Mouse (Mus musculus) liver, adult 2 months (tissue): Measurements from ENCODE around the gene Amt. TPM values are rescaled to one million over a fixed set of nuclear protein-coding genes. Genes with fewer than 3 reads are reported as not detected.
A peak's percentile ranks its signal among the peaks of the same experiment; 100 is the strongest.

Source experiments
- DNase-seq: peaks from one replicate; pipeline ENCODE4 v3.0.0-alpha.2; 2011; ENCODE audit warnings: low read depth, low spot score; ENCODE audit errors: extremely low read depth
- H3K27ac ChIP-seq: fragments of 200-500 bp; replicated peaks from 2 replicates; pipeline ENCODE4 v1.5.1; 2012; ENCODE audit warnings: low read depth, mild to moderate bottlenecking, control low read depth, inconsistent platforms, low read length; ENCODE audit not compliant: insufficient read depth
- H3K27me3 ChIP-seq: fragments of 200-500 bp; 2 replicates; pipeline ENCODE4 v1.6.1; 2012; ENCODE audit warnings: mild to moderate bottlenecking, moderate library complexity, low read length, inconsistent platforms; ENCODE audit not compliant: control insufficient read depth, insufficient read depth
- H3K36me3 ChIP-seq: fragments of 200-500 bp; 2 replicates; pipeline ENCODE4 v1.6.1; 2012; ENCODE audit warnings: low read length, inconsistent platforms; ENCODE audit not compliant: control insufficient read depth, insufficient read depth
- H3K4me1 ChIP-seq: fragments of 200-500 bp; 2 replicates; pipeline ENCODE4 v1.6.1; 2011; ENCODE audit warnings: low read length; ENCODE audit not compliant: control insufficient read depth, insufficient read depth
- H3K4me3 ChIP-seq: fragments of 200-500 bp; 2 replicates; pipeline ENCODE4 v1.5.1; 2011; ENCODE audit warnings: low read depth, mild to moderate bottlenecking, control low read depth, low read length, moderate library complexity; ENCODE audit not compliant: insufficient read depth
- H3K79me2 ChIP-seq: fragments of 200-500 bp; 2 replicates; pipeline ENCODE4 v1.6.1; 2012; ENCODE audit warnings: inconsistent platforms, mild to moderate bottlenecking, low read length, moderate library complexity; ENCODE audit not compliant: control insufficient read depth, insufficient read depth
- H3K9ac ChIP-seq: fragments of 200-500 bp; 2 replicates; pipeline ENCODE4 v1.6.1; 2012; ENCODE audit warnings: low read depth, mild to moderate bottlenecking, control low read depth, inconsistent platforms, low read length
- CTCF ChIP-seq: fragments of 200-500 bp; IDR thresholded peaks from 2 replicates; pipeline ENCODE4 v1.5.1; 2011; ENCODE audit warnings: low read depth, low read length, control low read depth
- POLR2A ChIP-seq: fragments of 200-500 bp; IDR thresholded peaks from 2 replicates; pipeline ENCODE4 v1.6.1; 2011; ENCODE audit warnings: low read length, control low read depth; ENCODE audit not compliant: insufficient read depth; ENCODE audit errors: extremely low read depth
- WGBS: fragments of 180-500 bp; shearing (Covaris S2); methylation state at CpG from one replicate; pipeline ENCODE4 v1.1.7; 2018; 5-methylcytosine and 5-hydroxymethylcytosine counted together
- polyA plus RNA-seq: library from polyadenylated mRNA; depleted of rRNA; stranded (reverse); fragments of >200 nt; gene quantifications from 2 replicates; pipeline ENCODE4 v1.2.3, GENCODE M21; 2012
- total RNA-seq: library from RNA; depleted of rRNA; stranded (reverse); fragments of >200 nt; gene quantifications from 2 replicates; pipeline ENCODE4 v1.2.3, GENCODE M21; 2014

The Amt gene
- total and polyA plus RNA-seq, 2 experiments, result 45.8 to 66.6 TPM

DNA sequence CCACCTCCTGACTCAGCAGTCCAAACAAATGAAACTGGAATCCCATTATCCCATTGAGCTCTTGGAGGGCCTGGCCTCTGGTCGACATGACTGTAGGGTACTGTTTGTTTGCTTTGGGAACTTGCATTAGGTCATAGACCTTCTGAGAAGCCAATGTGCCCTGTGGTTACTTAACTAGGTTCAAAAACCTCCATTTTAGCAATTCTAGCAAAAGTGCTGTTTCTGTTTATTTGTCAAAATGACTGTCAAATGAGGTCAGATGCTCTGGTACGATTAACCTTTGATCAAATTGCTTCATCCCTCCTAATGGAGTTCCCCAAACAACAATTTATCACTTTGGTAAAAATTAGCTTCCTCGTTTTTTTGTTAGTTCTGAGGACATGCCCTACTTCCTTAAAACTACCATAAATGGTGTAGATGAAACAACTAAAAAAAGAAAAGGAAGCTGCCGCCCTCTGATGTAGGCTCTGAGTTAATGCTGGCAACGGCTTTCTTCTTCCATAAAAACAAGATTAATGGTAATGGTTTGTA lies 45.7 kb downstream of the Amt start:
- H3K27me3 ChIP-seq, result no peaks in the 10 kb centered on the region
- H3K4me3 ChIP-seq, result no peak overlapping the region
- H3K79me2 ChIP-seq, result peaks cover 4% of the 10 kb centered on the region; the same call in 1 of the 2 replicates
- no peak for TF ChIP-seq POLR2A
- no peak for TF ChIP-seq CTCF
- under 1% methylated on average over 5 of the region's 5 CpGs for WGBS
- peak overlapping the region; percentile 99 for H3K27ac ChIP-seq
- DNase-seq, result peak; percentile 100
- no peak overlapping the region for H3K9ac ChIP-seq
- H3K36me3 ChIP-seq, result peaks cover 12% of the 10 kb centered on the region
- peaks cover 25% of the 10 kb centered on the region for H3K4me1 ChIP-seq

DNA sequence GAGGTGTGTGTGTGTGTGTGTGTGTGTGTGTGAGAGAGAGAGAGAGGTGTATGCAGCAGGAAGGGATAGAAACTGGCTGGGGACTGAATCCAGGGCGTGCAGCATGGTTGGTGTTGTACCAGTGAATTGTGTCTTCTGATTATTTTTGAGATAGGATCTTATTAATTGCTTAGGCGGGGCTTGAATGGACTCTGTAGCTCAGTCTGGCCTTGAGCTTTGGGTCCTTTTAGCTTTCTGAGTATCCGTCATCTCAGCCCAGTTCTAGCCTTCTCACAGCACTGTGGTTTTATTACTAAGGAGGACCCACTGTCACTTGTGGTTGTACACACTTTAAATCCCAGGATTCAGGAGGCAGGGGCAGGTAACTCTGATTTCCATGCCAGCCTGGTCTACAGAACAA lies 46.7 kb downstream of the Amt start:
- TF ChIP-seq POLR2A, result no peak
- TF ChIP-seq CTCF, result no peak
- peaks cover 4% of the 10 kb centered on the region; the same call in 1 of the 2 replicates for H3K79me2 ChIP-seq
- no peak overlapping the region for H3K4me3 ChIP-seq
- H3K27ac ChIP-seq, result peak overlapping the region; percentile 90
- H3K27me3 ChIP-seq, result no peaks in the 10 kb centered on the region
- peaks cover 10% of the 10 kb centered on the region for H3K36me3 ChIP-seq
- peaks cover 25% of the 10 kb centered on the region for H3K4me1 ChIP-seq
- peak overlapping the region; percentile 54 for H3K9ac ChIP-seq
- 36% methylated on average over 3 of the region's 3 CpGs for WGBS
- peak; percentile 68 for DNase-seq

DNA sequence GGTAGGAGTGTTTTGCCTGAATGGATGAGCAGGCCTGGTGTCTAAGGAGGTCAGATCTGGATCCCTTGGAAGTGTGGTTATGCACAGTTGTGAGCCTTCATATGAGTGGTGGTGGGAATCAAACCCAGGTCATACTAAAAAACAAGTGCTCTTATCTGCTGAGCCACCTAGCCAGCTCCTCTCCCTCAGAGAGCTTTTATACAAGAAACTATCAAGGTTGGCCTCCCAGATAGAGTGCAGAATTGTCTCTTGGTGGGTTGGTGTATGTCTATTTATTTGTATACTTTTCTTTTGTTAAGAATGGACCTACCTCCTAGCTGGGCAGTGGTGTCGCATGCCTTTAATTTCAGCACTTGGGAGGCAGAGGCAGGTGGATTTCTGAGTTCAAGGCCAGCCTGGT lies 47.2 kb downstream of the Amt start:
- Histone ChIP-seq H3K27me3 (no peaks in the 10 kb centered on the region), H3K79me2 (peaks cover 4% of the 10 kb centered on the region; the same call in 1 of the 2 replicates), H3K9ac (no peak overlapping the region), H3K4me3 (no peak overlapping the region), H3K27ac (peak overlapping the region; percentile 90), H3K4me1 (peaks cover 24% of the 10 kb centered on the region), H3K36me3 (peaks cover 10% of the 10 kb centered on the region)
- DNase-seq, result no peak
- WGBS, result 21% methylated on average over 1 of the region's 1 CpGs
- TF ChIP-seq POLR2A, result no peak
- TF ChIP-seq CTCF, result no peak

DNA sequence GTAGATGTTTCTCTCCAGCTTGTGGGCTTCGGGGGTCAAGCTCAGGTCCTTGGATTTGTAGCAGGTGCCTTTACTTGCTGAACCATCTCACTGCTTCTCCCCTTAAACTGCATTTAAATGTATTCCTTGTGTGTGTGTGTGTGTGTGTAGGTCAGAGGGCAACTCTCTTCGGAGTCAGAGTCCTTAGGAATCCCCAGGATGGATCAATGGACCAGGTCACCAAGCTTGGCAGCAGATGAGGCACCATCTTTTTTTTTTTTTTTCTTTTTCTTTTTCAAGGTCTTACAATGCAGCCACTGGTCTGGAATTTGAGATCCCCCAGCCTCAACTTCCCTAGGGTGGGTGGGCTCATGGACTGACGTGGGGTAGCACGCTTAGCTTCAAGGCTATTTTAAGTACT lies 47.8 kb downstream of the Amt start:
- Histone ChIP-seq H3K4me1 (peaks cover 24% of the 10 kb centered on the region), H3K79me2 (peaks cover 10% of the 10 kb centered on the region; the same call in 1 of the 2 replicates), H3K27ac (peak overlapping the region; percentile 90), H3K4me3 (no peak overlapping the region), H3K36me3 (peaks cover 10% of the 10 kb centered on the region), H3K27me3 (no peaks in the 10 kb centered on the region), H3K9ac (no peak overlapping the region)
- TF ChIP-seq POLR2A (no peak), CTCF (no peak)
- peak; percentile 92 for DNase-seq
- WGBS, result 37% methylated on average over 4 of the region's 4 CpGs

DNA sequence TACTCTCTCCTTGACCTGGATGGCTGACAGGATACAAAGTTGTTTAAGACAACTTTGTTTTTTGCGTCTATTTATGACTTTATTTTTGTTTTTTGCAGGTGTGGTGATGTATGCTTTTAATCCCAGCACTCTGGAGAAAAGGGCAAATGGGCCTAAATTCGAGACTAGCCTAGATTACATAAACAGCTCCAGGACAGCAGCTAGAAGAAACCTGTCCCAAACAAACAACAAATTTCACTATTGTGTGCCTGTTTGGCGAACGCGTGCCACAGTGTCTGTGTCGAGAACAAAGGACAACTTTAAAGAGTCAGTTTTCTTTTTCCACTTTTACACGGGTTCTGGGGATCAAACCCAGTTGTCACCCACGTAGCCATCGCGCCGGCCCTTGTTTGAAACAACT lies 50.4 kb downstream of the Amt start:
- Histone ChIP-seq H3K36me3 (peaks cover 13% of the 10 kb centered on the region), H3K4me1 (peaks cover 24% of the 10 kb centered on the region), H3K9ac (peak overlapping the region; percentile 77), H3K27ac (peak overlapping the region; percentile 87), H3K27me3 (no peaks in the 10 kb centered on the region), H3K4me3 (peak overlapping the region; percentile 98), H3K79me2 (peaks cover 15% of the 10 kb centered on the region; the same call in 1 of the 2 replicates)
- peak; percentile 74 for DNase-seq
- 1% methylated on average over 11 of the region's 11 CpGs for WGBS
- TF ChIP-seq POLR2A, result no peak
- no peak for TF ChIP-seq CTCF

DNA sequence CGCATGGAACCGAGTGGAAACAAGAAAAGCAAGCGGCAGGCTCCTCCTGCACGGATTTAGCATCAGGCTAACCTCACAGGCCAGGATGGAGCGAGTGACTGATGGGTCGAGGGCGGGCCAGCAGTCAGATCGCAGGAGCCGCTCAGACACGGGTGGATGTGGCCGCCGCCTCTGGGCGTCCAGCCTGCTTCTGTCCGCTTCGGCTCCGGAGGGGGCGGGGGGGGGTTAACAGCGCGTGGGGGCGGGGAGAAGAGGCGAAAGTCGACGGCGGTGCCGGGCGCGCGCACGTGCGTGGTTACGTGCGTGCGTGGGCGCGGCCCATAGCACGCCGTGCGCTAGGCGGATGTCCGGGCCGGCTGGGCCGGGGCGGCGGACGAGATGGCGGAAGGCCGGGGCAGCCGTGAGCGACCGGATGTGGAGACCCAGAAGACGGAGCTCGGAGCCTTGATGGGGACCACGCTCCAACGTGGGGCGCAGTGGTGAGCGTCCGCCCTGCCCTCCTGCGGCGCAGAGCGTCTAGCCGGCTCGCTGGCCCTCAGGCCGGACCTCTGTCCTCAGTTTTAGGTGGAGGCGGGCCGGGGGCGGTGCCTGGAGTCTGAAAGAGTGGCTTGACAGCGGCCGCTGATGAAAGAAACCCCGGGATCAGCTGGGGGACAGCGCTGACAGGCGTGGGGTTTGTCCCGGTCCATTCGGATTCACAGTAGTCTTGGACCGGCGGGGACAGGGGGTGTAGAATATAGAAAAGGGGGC lies 51.1 kb downstream of the Amt start, which contains the start of gene Usp4:
Gene Usp4, plus strand, starts transcription at position 314 of the 750 bp plus-strand sequence.
- Histone ChIP-seq H3K4me3 (peak within 1 kb of the TSS; percentile 98), H3K79me2 (peaks cover 20% of the 10 kb centered on the region), H3K36me3 (peaks cover 18% of the 10 kb centered on the region), H3K4me1 (peaks cover 24% of the 10 kb centered on the region), H3K27me3 (no peaks in the 10 kb centered on the region), H3K27ac (peak within 1 kb of the TSS; percentile 94), H3K9ac (peak within 1 kb of the TSS; percentile 99)
- TF ChIP-seq CTCF, result no peak
- peak; percentile 84 for TF ChIP-seq POLR2A
- WGBS, result under 1% methylated on average over 75 of the region's 75 CpGs
- peak; percentile 76 for DNase-seq
